Mouse (Mus musculus): Measurements from ENCODE around the gene Fggy.

The Fggy gene

DNA sequence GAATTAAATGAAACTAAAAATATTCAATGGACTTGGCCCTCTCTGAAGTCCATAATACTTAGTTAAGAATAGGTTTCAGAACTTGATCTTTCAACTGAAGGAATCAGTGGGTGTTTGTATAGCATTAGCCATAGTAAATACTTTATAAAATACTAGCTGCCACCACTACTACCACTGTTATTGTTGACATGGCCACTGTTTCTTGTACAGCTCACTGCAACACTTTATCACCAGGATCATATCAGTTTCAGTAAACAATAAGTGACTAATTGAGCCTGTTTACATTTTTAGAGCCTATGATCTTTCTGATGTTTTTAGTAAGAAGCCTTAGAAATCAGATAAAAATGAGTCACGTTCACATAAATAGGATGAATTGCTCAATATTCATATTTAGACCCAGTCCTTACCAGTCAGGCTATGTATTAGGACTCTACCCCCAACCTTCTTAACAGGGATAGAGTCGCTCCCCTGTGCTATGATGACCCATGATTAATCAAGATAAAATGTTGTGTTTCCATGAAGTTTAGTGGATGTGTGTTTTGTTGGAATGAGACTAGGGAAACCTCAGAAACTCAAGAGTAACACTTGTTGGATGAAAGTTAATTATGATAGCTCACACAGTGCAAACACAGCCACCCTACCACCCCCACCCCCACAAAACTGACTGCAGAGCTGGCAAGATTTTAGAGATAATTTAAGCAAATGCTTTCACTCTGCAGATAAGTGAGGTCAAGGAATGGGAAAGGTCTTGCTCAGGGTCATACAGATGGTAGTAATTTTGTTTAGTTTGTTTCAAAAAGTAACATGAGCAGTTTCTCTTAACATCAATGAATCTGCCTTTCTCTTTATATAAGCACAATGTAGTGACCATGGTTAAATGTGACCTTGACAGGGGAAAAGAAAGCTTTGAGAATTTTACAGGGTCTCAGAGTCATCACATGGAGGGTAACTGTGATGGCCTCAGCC is 352.7 kb downstream of the Fggy start:
- no peak for DNase-seq (ENCODE audit: low spot score)

DNA sequence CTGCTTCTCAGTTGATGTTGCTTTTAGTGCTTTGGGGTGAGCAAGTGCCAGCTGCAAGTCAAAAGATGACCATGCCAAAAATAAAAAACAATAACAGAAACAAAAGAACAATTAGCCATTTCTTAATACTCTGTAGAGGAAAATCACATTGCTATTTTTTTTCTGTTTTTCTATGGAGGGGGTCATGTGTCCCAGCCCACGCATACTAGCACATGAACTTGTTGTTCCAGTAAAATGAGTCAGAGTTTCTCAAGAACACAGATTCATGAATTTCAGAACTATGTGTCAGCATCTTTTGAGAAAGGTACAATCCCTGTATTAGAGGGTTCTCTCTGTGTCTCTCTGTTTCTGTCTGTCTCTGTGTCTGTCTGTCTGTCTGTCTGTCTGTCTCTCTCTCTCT is 355.7 kb downstream of the Fggy start:
- no peak for DNase-seq (ENCODE audit: low spot score)

DNA sequence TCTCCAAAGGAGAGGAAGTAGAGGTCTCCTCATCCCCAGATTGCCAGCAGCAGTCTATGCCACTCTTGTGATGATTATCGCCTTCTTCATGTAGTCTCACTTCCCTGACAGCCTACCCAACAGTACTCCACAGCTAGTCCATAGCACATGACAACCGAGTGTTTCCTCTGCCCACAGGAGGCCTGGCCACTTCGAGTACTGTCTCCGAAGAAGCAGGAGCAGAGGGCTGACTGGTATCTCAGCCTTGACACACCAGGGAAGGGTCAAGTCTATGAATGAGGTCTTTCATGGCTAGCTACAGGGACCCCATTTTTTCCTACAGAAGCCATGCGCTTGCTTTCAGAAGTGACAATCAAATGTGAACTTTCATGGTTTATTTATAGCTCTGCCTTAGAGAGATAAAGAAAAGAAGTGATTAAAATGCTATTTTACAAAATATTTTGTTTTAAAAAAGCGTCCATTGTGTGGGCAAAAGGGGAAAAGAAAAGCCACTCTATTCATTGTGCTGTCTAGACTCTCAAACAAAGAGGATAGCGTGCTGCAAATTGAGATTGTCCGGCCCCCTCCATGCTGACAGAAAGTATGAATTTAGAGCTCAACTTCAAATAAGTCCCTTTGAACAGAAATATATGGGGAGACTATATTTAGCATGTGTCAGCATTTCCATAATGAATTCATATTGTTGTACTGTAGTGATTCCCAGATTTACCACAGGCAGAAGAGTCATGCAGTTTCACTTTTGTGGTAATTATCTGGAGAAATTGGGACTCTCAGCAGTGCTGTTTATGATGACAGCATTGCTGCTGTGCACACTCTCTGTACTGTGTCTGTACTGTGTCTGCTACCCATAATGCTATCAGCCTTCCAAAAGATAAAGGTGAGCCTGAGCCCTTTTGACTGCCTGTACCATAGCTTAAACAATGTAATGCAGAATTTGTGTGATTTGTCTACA is 358.6 kb downstream of the Fggy start:
- no peak for DNase-seq (ENCODE audit: low spot score)

DNA sequence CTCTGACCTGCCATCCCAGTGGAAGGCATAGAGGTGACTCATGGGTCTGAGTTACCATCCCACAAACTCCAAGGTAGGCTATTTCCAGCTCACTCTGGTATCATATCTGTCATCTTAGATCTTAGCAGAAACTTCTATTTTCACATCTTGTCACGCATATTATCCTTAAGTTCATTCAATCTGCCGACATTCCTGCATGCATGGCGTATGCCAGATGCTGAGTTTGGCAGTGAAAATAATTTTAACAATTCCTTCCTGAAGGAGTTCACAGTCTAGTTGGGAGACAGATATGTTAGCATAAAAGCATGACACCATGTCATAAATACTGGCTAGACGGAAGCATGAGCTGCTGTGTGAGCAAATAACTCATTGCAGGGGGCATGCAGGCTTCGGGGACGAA is 360.4 kb downstream of the Fggy start:
- no peak for DNase-seq (ENCODE audit: low spot score)

DNA sequence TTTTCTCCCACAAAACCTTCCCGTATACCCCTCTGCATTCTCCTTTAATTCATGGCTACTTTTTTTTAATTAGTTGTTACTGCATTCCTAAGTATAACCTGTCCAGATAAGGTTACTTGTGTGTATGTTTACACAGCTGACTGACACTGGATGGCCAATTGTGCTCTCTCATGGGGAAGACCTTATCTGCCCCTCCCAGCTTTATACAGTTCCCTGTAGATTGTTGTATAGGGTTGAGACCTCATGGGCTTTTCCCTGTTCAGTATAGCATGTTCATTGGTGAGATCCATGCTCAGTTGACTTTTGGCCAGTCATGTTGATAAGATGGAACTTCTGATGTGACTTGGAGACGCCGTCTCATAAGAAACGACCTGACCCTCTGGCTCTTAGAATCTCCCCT is 363.1 kb downstream of the Fggy start:
- DNase-seq (ENCODE audit: low spot score) = no peak

DNA sequence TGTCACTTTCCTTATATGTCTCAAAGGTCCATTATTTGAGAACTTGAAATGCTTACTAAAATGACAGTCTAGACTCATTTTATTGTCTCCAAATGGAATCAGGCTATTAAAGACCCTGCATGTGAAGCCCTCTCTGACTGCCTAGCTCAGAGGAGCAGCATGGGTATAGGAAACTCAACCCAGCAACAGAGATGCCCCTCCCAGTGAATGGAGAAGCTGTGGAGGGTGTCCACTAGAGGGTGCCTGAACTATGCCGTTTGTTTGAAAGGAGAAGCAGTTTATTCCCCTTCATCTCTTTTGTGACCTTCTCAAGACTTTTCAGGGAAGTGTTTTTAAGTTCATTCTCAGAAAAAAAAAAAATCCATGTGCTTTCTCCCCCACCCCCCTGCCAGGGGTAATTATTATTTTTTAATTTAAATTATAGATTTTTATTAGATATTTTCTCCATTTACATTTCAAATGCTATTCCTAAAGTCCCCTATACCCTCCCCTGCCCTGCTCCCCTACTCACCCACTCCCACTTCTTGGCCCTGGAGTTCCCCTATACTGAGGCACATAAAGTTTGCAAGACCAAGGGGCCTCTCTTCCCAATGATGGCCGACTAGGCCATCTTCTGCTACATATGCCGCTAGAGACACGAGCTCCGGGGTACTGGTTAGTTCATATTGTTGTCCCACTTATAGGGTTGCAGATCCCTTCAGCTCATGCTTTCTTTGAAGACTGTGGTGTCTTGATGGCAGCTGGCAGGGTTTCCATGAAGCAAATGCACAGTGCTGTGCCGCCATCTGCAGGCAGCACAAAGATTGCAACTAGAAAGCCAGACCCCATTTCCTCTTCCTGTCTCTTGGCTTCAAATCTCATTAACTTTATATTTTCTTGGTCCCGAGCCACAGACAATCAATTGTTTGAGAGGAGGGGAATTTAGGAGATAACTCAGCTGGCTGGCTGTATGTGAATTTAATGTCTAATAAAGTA is 367.2 kb downstream of the Fggy start:
- peak; percentile 15 for DNase-seq (ENCODE audit: low spot score)

DNA sequence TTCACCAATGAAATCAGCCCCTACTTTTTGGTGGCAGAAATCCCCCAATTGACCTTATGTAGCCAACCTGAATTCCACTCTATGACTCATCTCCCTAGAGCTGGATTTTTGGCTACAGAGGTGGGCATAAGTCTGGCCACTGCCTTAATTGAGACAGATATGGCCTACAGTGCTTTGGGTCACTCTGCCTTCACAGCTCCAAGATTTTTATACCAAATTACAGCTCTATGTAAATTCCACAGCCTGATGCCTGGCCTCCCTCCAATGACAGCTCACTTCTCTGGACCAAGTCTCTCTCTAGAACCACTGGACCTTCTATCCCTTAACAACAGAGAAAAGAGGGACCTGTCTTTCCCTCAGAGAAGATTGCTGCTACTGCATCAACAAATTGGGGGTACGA is 371.5 kb downstream of the Fggy start:
- DNase-seq (ENCODE audit: low spot score) = no peak

DNA sequence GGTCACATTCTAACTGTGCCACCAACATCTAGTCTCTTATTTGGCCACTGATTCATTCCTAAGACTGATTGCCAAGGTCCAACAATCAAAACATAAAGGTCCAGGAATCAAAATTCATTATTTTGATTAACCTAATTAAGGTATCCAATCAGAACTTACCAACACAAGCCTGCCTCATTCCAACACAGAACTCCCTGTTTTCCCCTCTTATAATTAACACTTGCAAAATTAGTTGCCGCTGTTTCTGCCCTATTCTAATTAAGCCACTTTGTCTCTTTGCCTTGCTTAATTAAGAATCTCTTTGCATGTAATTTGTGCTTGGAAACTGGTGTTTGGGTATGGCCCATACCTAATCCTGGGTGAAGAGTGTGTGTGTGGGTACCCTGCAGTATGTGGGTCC is 372.6 kb downstream of the Fggy start:
- no peak for DNase-seq (ENCODE audit: low spot score)

DNA sequence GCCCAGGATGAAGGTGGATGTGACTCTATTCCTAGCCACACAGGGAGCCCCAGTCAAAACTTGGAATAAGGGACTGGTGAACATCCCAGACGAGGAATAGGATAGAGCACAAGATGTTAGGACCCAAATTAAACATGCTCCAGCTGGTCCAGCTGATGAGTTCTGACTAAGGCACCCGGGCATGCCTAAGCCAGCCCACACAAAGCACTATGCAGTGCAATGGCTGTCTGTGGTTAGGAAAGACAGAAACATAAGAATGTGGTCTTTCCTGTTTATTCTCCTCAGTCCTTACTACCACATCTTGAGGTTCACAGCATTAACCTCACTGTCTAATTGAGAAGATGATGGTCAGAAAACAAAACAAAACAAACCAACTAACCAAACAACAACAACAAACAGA is 374.0 kb downstream of the Fggy start:
- DNase-seq (ENCODE audit: low spot score) = no peak

DNA sequence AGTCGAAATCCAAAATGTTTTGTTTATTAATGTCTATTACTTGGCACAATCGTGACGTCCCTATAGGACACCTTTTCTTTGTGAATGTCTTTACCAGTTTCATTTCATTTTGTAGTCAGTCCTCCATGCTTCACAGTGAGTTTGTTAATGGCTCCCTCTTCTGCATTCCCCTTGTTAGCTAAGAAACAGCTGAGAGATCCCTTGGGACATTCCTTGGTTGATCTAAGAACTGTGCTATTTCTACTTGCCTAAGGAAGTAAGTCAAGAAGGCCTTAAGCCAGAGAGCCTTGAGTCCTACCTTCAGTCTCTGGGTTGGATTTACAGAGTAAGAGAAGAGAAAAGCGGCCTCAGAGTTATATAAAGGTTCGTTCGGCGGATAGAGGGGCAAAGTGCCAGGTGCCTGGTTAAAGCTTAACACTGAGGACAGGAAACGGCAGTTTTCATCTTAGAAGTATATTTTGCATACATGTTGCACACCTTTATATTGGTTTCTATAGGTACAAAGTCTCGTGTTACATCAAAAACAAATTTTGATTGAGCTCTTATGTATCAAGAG is 376.6 kb downstream of the Fggy start:
- DNase-seq (ENCODE audit: low spot score) = no peak

DNA sequence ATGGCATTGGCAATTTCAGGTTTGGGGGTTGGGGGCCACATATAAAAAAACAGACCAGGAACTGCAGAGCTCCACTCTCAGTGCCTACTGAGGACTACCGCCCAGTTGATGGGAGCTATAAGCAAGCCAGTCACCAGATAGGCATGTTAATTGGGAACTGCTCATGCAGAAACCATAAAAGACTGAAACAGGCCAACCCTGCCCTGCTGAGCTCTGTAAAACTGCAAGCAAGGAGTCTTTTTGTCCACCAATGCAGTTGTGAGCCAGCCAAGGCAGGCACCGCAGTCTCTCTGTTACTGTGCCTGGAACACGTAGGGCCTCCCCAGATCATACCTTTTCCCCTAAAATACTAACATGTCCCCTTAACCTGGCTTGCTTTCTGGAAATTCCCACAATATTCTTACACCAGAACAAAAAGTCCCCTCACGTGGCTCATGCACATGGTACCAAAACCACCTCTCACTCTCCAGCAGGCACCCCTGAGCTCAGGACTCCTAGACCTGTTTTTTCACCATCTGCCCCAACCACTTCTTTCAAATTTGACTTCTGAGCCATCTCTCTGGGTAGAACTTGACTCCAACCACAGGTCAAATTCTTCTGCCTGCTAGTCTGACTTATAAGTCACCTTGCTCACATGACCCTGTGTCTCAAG is 377.2 kb downstream of the Fggy start:
- no peak for DNase-seq (ENCODE audit: low spot score)

DNA sequence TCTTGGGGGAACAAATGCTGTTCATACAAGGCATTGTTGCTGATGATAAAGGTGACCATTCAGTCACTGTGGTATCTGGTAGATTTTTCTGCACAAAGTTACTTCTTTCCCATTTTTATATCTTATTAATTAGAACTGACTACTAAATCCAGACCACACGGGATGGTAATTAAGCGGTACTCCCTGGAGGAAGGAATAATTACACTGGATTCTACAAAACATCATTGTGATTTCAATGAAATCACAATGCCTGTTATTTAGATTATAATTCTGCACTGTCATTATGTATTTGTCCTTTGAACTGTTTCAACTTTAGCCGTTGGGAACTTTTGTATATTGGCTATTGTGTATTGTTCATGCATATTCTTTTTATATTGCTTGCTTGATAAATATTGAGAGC is 381.4 kb downstream of the Fggy start:
- DNase-seq (ENCODE audit: low spot score) = no peak

DNA sequence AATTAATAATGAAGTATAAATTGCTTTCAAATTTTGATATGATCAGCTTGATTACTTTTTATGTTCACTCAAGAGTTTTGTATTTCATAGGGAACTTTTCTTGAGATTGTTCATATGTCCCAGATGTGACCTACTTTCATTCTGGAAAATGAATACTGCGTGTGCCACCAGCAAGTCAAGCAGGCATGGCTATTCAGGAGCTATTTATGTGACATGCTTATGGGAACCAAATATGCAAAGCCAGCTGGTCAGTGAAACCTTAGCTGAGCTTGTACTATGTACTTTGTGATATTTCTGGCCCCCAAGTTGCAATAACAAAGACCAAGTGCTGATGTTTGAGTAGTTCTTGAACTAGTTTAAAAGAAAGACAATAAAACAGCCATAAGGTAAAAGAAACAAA is 390.6 kb downstream of the Fggy start:
- DNase-seq (ENCODE audit: low spot score) = no peak

DNA sequence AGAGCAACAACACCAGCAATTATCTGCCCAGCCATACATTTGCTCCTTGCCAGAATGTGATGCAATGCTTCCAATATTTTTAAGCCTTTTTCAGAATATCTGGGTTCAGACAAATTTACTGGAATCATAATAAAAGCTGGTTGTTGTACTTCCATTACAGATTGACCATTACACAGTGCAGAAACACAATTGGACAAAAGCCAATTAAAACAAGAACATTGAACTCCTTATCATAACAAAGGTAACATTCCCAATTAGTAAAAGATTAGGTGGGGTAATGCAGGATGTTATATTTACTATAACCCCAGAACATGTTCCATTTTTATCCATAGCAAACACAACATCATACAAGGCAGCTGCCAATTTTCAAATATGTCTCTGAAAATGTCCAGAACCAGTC is 396.0 kb downstream of the Fggy start:
- DNase-seq (ENCODE audit: low spot score) = no peak

DNA sequence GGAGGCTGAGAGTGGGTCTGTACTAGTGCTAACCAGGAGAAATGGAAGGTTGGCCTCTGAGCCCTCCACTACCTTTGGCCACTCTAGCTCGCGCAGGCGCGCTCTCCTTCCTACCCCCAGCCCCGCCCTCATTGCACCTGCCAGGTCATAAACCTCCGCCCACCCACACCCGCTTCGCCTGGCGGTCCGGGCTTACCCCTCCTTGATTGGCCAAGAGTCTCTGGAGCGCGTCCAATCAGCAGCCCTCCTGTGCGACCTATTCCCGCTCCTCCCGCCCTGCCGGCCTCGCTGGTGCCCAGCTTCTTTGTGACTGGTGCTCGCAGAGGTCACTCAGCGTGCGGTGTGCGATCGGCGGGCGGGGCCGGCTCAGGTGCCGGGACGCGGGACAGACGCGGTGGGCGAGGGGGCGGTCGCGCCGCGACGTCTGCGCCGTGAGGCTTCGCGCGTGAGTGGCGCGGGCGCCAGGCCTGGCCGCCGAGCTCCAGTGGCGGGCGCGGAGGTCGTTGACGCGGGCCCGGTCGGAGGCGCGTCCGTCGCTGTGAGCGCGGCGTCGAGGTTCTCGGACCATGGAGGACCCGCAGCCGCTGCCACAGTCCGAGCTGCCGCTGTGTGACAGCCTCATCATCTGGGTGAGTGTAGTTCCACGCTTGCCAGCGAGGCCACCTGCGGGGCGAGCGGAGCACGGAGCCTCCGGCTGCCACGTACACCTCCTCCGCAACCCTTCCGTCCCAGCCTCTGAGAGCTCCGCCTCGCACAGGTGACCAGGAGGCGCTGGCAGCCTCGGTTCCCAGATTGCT is 409.8 kb downstream of the Fggy start, which contains the start of gene Hook1:
Gene Hook1, plus strand, starts transcription at position 313 of the 797 bp plus-strand sequence.
- DNase-seq (ENCODE audit: low spot score) = peak; percentile 80

Measured in urinary bladder, postnatal 10 days (tissue).